Mouse (Mus musculus): Measurements from ENCODE around the gene Prkn.

GRCm38 (mm10) chr17:11919581-11919980 lies 1079.4 kb downstream of the Prkn start:
- TF ChIP-seq RCOR1 (IDR thresholded peaks at IDR 0.05; ENCODE audit: low read depth, low read length) (no peak), GATA1 (IDR thresholded peaks at IDR 0.05; ENCODE audit: low read depth, low read length) (no peak), POLR2A (IDR thresholded peaks at IDR 0.05; ENCODE audit: control insufficient read depth in 1 of 2, insufficient read depth in 1 of 2, low read depth in 1 of 2, low read length in 2 of 2, poor library complexity in 1 of 2) (no peak), CTCF (IDR thresholded peaks at IDR 0.05 in 2 of 3, conservative IDR thresholded peaks at IDR 0.05 in 1 of 3; ENCODE audit: control insufficient read depth in 1 of 3, insufficient read depth in 1 of 3, low read depth in 2 of 3, low read length in 3 of 3, poor library complexity in 1 of 3, severe bottlenecking in 1 of 3) (no peak), ELF1 (IDR thresholded peaks at IDR 0.05; ENCODE audit: low read depth, low read length) (no peak), SMC3 (IDR thresholded peaks at IDR 0.05; ENCODE audit: low read depth, low read length) (no peak), ZMIZ1 (IDR thresholded peaks at IDR 0.05; ENCODE audit: low read depth, low read length) (no peak)

All from MEL (cell line).